25 mouse cellular contexts compared by ENCODE assay signal in the genomic region with DNA sequence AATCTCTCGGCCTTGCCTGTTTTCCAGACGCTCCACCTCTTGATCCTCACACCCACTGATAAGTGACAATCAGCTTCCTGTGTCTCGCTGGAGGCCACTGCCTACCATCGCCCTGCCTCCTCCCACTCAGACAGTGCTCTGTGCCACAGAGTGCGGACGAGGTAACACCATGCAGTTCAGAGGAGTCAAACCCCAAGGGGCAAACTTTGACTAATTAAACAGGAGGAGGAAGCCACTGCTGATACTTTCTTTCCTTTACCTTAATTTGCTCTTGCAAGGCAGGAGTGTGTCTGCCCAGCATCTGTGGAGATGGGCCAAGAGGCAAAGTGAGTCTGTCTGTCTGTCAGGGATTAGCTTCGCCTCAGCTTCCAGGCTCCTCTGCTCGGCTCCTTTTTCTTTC.
"Had no signal": no experiment of that assay in that cellular context is flagged by ENCODE, and none has a peak within 500 bp of the region (broad histone marks: within the 10 kb centered on the region; RNA-seq: fewer than 3 reads in every experiment).

No protein-coding gene starts in this region.

- H3K4me3 ChIP-seq: layer of hippocampus, adult 2 months; limb, embryonic 10.5 days; limb, embryonic 13.5 days; liver, embryonic 12.5 days; liver, embryonic 15.5 days; lung, embryonic 15.5 days; megakaryocyte, embryonic 14.5 days; midbrain, embryonic 10.5 days; midbrain, embryonic 15.5 days; neural tube, embryonic 12.5 days; neural tube, embryonic 15.5 days had no signal

- H3K4me1 ChIP-seq: limb, embryonic 10.5 days; limb, embryonic 13.5 days; liver, embryonic 12.5 days; liver, embryonic 15.5 days; lung, embryonic 15.5 days; megakaryocyte, embryonic 14.5 days; neural tube, embryonic 12.5 days; neural tube, embryonic 15.5 days had no signal

- H3K9me3 ChIP-seq: limb, embryonic 10.5 days; limb, embryonic 13.5 days; liver, embryonic 12.5 days; liver, embryonic 15.5 days; lung, embryonic 15.5 days; megakaryocyte, embryonic 14.5 days; midbrain, embryonic 10.5 days; midbrain, embryonic 15.5 days; neural tube, embryonic 12.5 days; neural tube, embryonic 15.5 days had no signal

- ATAC-seq: liver, embryonic 12.5 days; midbrain, embryonic 15.5 days had no signal

- H3K9ac ChIP-seq: limb, embryonic 13.5 days; liver, embryonic 12.5 days; liver, embryonic 15.5 days; lung, embryonic 15.5 days; midbrain, embryonic 15.5 days; neural tube, embryonic 12.5 days; neural tube, embryonic 15.5 days had no signal

- DNase-seq: kidney, postnatal 25 days; layer of hippocampus, adult 9-11 months; liver; lung, adult 18-20 months; lung, postnatal 10 days; lung, postnatal 36 days; right cerebral cortex, adult 18-20 months; right cerebral cortex, postnatal 14 days; right cerebral cortex, postnatal 4 days; thymus, adult 2 months; thymus, postnatal 14 days; thymus, postnatal 4 days had no signal

- H3K36me3 ChIP-seq: limb, embryonic 10.5 days; limb, embryonic 13.5 days; liver, embryonic 12.5 days; liver, embryonic 15.5 days; lung, embryonic 15.5 days; midbrain, embryonic 10.5 days; midbrain, embryonic 15.5 days; neural tube, embryonic 12.5 days; neural tube, embryonic 15.5 days had no signal

- H3K27ac ChIP-seq: kidney, postnatal 0 days; layer of hippocampus, adult 2 months; limb, embryonic 10.5 days; limb, embryonic 13.5 days; liver, embryonic 12.5 days; liver, embryonic 15.5 days; lung, embryonic 15.5 days; midbrain, embryonic 10.5 days; midbrain, embryonic 15.5 days; neural tube, embryonic 12.5 days; neural tube, embryonic 15.5 days; stomach, postnatal 0 days had no signal

- H3K27me3 ChIP-seq: liver, embryonic 12.5 days; liver, embryonic 15.5 days; lung, embryonic 15.5 days; megakaryocyte, embryonic 14.5 days; midbrain, embryonic 15.5 days; neural tube, embryonic 12.5 days had no signal

- H3K4me2 ChIP-seq: limb, embryonic 13.5 days; liver, embryonic 12.5 days; liver, embryonic 15.5 days; lung, embryonic 15.5 days; midbrain, embryonic 15.5 days; neural tube, embryonic 12.5 days; neural tube, embryonic 15.5 days had no signal
